Mouse (Mus musculus): Measurements from ENCODE around the gene Rab6b. TPM values are rescaled to one million over a fixed set of nuclear protein-coding genes. Genes with fewer than 3 reads are reported as not detected.

The Rab6b gene
- total and polyA plus RNA-seq, 2 experiments from 2014 or later, result 162 to 228 TPM

DNA sequence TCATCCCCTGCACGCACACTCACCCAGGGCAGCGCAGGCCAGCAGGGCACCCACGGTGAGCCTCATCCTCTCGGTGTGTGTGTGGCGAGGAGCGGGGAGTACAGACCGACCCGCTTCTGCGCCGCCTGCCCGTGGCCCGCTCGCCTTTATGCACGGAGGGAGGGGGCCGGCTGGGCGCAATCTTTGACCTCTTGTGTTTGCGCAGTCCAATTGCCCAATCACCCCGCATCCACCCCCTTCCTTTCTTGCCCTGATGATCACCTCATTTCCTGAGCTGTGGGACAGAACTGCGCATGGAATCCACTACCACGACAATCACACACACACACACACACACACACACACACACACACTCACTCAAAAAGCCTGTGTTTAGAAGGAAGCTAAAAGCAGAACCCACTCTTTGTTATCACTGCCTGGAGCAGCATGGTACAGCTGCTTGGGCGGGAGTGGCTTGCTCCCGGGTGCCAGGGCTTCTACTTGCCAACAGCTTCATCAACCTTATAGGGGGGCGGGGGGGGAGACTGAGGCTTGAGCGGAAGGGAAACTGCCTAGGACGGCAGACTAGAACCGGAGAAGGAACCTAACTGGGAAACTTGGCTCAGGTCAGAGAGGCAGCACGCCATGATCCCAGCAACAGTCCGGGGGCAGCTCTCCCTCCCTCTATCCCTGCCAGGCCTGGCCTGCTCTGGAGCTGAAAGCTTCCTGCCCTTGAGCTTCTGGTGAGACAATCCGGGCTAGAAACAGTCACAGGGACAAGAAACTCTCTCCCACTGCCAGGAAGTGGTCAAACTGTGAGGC lies 118.8 kb downstream of the Rab6b start, which contains the start of the genes Gm20425 and Trf:
Gm20425 (minus strand) TSS at position 157 of the 801 bp plus-strand sequence.
Trf (minus strand) TSS at position 294 of the 801 bp plus-strand sequence.
- no peak within 1 kb of the TSS for H3K4me3 ChIP-seq (ENCODE audit: low read depth, low read length)
- H3K36me3 ChIP-seq (ENCODE audit: insufficient read depth, low read length), result no peaks in the 10 kb centered on the region
- no peaks in the 10 kb centered on the region for H3K9me3 ChIP-seq (ENCODE audit: low read length)
- H3K27ac ChIP-seq (ENCODE audit: low read depth, low read length), result peak within 1 kb of the TSS; percentile 47; the same call in 1 of the 2 replicates
- 0 out of 2 replicates have a peak within 1 kb of the TSS, but pooled peaks have one; percentile 29 for H3K9ac ChIP-seq (replicated peaks; ENCODE audit: low read length, poor library complexity, severe bottlenecking)
- no peaks in the 10 kb centered on the region for H3K4me1 ChIP-seq (ENCODE audit: insufficient read depth, low read length)
- DNase-seq (ENCODE audit: low spot score) (peak; percentile 55), ATAC-seq (ENCODE audit: low FRiP score) (peak; percentile 64)
- H3K4me2 ChIP-seq (ENCODE audit: low read depth, low read length, poor library complexity, severe bottlenecking), result peak within 1 kb of the TSS; percentile 39
- no peak for TF ChIP-seq CTCF (IDR thresholded peaks at IDR 0.05)
- WGBS, result 60% methylated on average over 29 of the region's 29 CpGs
- no peaks in the 10 kb centered on the region for H3K27me3 ChIP-seq (ENCODE audit: insufficient read depth, low read length)

DNA sequence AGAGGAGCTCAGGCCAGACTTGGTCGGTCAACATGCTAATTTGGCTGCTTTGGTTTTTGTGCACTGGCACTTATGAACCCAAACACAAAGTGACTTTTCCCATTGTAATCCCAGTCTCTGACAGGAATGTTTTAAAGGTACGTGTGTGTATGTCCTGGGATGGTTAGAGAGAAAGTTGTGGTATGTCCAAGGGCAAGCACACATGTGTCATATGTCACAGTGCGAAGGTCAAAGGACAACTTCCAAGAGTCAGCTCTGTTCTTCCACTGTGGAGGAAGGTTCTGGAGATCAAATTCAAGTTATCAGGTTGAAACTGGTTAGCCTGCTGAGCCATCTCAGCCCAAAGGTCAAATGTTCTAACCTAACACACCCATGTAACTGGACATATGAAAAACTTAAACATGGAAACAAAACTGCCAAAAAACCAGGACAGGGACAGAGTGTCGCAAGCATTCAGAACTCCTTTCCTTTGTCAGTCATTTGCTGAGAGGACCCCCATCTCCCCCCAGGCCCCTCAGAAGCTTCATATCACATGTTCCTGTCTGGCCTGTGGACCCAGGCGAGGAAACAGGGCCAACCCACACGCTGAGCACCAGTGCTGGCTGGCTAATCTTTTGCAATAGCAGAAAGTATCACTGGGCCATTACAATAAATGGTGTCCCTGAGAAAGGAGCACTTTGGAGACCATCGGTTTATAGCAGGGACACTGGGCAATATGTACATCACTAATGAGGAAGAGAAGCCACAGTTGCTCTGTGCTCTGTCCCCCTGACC lies 120.8 kb downstream of the Rab6b start:
- Histone ChIP-seq H3K9me3 (ENCODE audit: low read length) (no peaks in the 10 kb centered on the region), H3K4me2 (ENCODE audit: low read depth, low read length, poor library complexity, severe bottlenecking) (no peak overlapping the region), H3K4me3 (ENCODE audit: low read depth, low read length) (no peak overlapping the region), H3K27ac (ENCODE audit: low read depth, low read length) (no peak overlapping the region), H3K36me3 (ENCODE audit: insufficient read depth, low read length) (no peaks in the 10 kb centered on the region), H3K27me3 (ENCODE audit: insufficient read depth, low read length) (no peaks in the 10 kb centered on the region), H3K4me1 (ENCODE audit: insufficient read depth, low read length) (no peaks in the 10 kb centered on the region), H3K9ac (replicated peaks; ENCODE audit: low read length, poor library complexity, severe bottlenecking) (no peak overlapping the region)
- DNase-seq (ENCODE audit: low spot score), result no peak
- no peak for ATAC-seq (ENCODE audit: low FRiP score)
- TF ChIP-seq CTCF (IDR thresholded peaks at IDR 0.05), result no peak
- 90% methylated on average over 7 of the region's 7 CpGs for WGBS

DNA sequence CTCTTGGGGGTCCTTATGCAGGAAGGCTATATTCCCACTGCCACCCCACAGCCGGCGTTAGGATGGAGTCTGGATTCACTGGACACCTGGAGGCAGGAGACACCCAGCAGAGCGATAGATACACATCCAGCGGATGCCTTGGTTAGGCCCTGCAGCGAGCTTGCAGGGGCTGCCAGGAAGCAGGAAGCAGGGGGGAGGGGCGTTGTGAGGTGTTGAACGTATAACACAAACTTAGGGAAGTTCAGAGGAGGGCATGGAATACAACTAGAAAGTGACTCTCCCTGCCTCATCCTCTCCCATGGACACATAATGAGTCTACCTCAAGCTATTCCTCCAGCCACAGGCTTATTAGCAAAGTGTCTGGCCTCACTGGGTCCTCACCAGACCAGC lies 121.4 kb downstream of the Rab6b start:
- H3K4me1 ChIP-seq (ENCODE audit: insufficient read depth, low read length), result no peaks in the 10 kb centered on the region
- 79% methylated on average over 7 of the region's 7 CpGs for WGBS
- H3K27me3 ChIP-seq (ENCODE audit: insufficient read depth, low read length), result no peaks in the 10 kb centered on the region
- no peaks in the 10 kb centered on the region for H3K9me3 ChIP-seq (ENCODE audit: low read length)
- no peak overlapping the region for H3K9ac ChIP-seq (replicated peaks; ENCODE audit: low read length, poor library complexity, severe bottlenecking)
- TF ChIP-seq CTCF (IDR thresholded peaks at IDR 0.05), result no peak
- no peak overlapping the region for H3K4me2 ChIP-seq (ENCODE audit: low read depth, low read length, poor library complexity, severe bottlenecking)
- DNase-seq (ENCODE audit: low spot score) (no peak), ATAC-seq (ENCODE audit: low FRiP score) (no peak)
- no peak overlapping the region for H3K4me3 ChIP-seq (ENCODE audit: low read depth, low read length)
- no peak overlapping the region for H3K27ac ChIP-seq (ENCODE audit: low read depth, low read length)
- H3K36me3 ChIP-seq (ENCODE audit: insufficient read depth, low read length), result no peaks in the 10 kb centered on the region

DNA sequence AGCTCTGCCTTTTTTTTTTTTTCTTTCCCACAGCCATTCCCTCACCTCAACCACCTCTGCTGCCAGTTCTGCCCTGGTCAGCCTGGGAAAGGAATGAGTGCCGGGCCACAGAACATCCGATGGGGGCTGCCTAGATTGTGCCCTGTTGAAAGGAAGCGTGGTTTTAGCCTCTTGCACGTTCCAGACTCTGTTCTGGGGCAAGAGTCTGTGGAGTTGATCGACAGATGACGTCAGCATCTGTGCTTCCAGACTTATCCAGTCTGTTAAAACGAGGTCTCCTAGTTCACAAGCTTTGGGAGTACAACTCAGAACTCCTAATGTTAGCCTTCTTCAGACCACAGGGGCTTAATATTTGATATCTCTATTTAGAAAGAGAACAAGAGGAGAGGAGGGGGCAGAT lies 122.5 kb downstream of the Rab6b start:
- H3K4me1 ChIP-seq (ENCODE audit: insufficient read depth, low read length), result no peaks in the 10 kb centered on the region
- H3K4me3 ChIP-seq (ENCODE audit: low read depth, low read length), result no peak overlapping the region
- no peak for DNase-seq (ENCODE audit: low spot score)
- no peak for TF ChIP-seq CTCF (IDR thresholded peaks at IDR 0.05)
- no peaks in the 10 kb centered on the region for H3K27me3 ChIP-seq (ENCODE audit: insufficient read depth, low read length)
- H3K4me2 ChIP-seq (ENCODE audit: low read depth, low read length, poor library complexity, severe bottlenecking), result no peak overlapping the region
- H3K27ac ChIP-seq (ENCODE audit: low read depth, low read length), result no peak overlapping the region
- H3K9ac ChIP-seq (replicated peaks; ENCODE audit: low read length, poor library complexity, severe bottlenecking), result no peak overlapping the region
- 77% methylated on average over 7 of the region's 7 CpGs for WGBS
- no peaks in the 10 kb centered on the region for H3K36me3 ChIP-seq (ENCODE audit: insufficient read depth, low read length)
- H3K9me3 ChIP-seq (ENCODE audit: low read length), result no peaks in the 10 kb centered on the region
- ATAC-seq (ENCODE audit: low FRiP score), result no peak

DNA sequence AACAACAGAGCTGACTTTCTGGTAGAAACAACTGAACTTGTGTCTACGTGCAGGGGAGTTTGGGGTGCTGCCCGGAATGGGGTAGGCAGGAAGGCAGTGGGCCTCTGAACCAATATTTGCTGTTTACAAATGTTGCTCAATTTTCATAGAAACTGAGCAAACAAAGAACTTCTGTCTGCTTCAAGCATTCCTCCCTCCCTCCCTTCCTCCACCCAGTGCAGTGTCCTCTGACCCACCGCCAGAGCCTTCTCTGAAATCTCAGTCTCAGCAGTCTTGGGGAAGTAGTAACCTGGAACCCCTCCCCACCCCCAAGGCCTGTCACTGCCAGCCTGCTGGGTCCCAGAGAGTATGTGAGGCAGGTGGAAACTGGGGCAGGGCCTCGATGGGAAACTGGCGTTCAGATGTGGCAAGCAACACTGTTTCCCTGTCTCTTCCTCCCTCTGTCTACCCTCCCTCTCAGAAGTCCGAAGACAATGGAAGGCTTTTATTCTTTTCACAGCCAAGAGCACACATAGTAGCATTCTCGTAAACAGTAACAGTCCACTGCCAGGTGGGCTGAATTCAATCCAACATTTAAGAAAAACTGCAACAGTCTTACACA lies 123.1 kb downstream of the Rab6b start:
- no peak overlapping the region for H3K4me2 ChIP-seq (ENCODE audit: low read depth, low read length, poor library complexity, severe bottlenecking)
- H3K4me1 ChIP-seq (ENCODE audit: insufficient read depth, low read length), result no peaks in the 10 kb centered on the region
- DNase-seq (ENCODE audit: low spot score) (no peak), ATAC-seq (ENCODE audit: low FRiP score) (no peak)
- WGBS, result 60% methylated on average over 7 of the region's 7 CpGs
- TF ChIP-seq CTCF (IDR thresholded peaks at IDR 0.05), result no peak
- no peaks in the 10 kb centered on the region for H3K9me3 ChIP-seq (ENCODE audit: low read length)
- H3K27me3 ChIP-seq (ENCODE audit: insufficient read depth, low read length), result no peaks in the 10 kb centered on the region
- H3K9ac ChIP-seq (replicated peaks; ENCODE audit: low read length, poor library complexity, severe bottlenecking), result no peak overlapping the region
- H3K4me3 ChIP-seq (ENCODE audit: low read depth, low read length), result no peak overlapping the region
- H3K27ac ChIP-seq (ENCODE audit: low read depth, low read length), result no peak overlapping the region
- H3K36me3 ChIP-seq (ENCODE audit: insufficient read depth, low read length), result no peaks in the 10 kb centered on the region

Other genes with a start within 250 kb of the Rab6b start
- 9.3 and 9.9 TPM in 2 replicates for gene Slco2a1, start 123.1 kb upstream of the Rab6b start, total RNA-seq (2014; rRNA removed)
- 4.2 and 4.9 TPM in 2 replicates for gene Slco2a1, start 123.1 kb upstream of the Rab6b start, polyA plus RNA-seq (2015; fragmentation: Nextera tagmentation; extraction: Ambion mirVana)
- 50.7 and 52.5 TPM in 2 replicates for gene Srprb, start 90.3 kb downstream of the Rab6b start, total RNA-seq (2014; rRNA removed)
- gene Srprb, start 90.3 kb downstream of the Rab6b start, polyA plus RNA-seq (2015; fragmentation: Nextera tagmentation; extraction: Ambion mirVana), result 44.5 and 49.7 TPM in 2 replicates
- gene Gm20425, start 118.5 kb downstream of the Rab6b start, total RNA-seq (2014; rRNA removed), result 3.0 TPM in 1 of 2 replicates, not detected in the other
- gene Gm20425, start 118.5 kb downstream of the Rab6b start, polyA plus RNA-seq (2015; fragmentation: Nextera tagmentation; extraction: Ambion mirVana), result 2.1 and 4.5 TPM in 2 replicates
- 14.2 and 29.9 TPM in 2 replicates for gene Trf, start 118.7 kb downstream of the Rab6b start, total RNA-seq (2014; rRNA removed)
- 22.5 and 22.7 TPM in 2 replicates for gene Trf, start 118.7 kb downstream of the Rab6b start, polyA plus RNA-seq (2015; fragmentation: Nextera tagmentation; extraction: Ambion mirVana)
- gene 1300017J02Rik, start 193.3 kb downstream of the Rab6b start, total RNA-seq (2014; rRNA removed), result 0.27 TPM in 1 of 2 replicates, not detected in the other
- gene 1300017J02Rik, start 193.3 kb downstream of the Rab6b start, polyA plus RNA-seq (2015; fragmentation: Nextera tagmentation; extraction: Ambion mirVana), result 0.27 and 0.56 TPM in 2 replicates
- 16.9 and 23.8 TPM in 2 replicates for gene Topbp1, start 193.4 kb downstream of the Rab6b start, total RNA-seq (2014; rRNA removed)
- gene Topbp1, start 193.4 kb downstream of the Rab6b start, polyA plus RNA-seq (2015; fragmentation: Nextera tagmentation; extraction: Ambion mirVana), result 10.0 and 11.5 TPM in 2 replicates